Mouse (Mus musculus): ENCODE data around the gene Trdmt1.

- TF ChIP-seq CTCF (IDR thresholded peaks at IDR 0.05; ENCODE audit: extremely low read depth, insufficient read depth, low read length) (no peak), POLR2A (IDR thresholded peaks at IDR 0.05; ENCODE audit: extremely low read depth, insufficient read depth, low read length) (no peak)
Measured at GRCm38 (mm10) chr2:13514949-13515348, 29.5 kb downstream of the Trdmt1 start.

Data from cortical plate, adult 2 months (tissue).